Mouse (Mus musculus) forebrain, embryonic 15.5 days (tissue): Measurements from ENCODE around the gene Afap1. TPM values are rescaled to one million over a fixed set of nuclear protein-coding genes. Genes with fewer than 3 reads are reported as not detected.

Source experiments
- ATAC-seq: fragments of 200-750 bp; cut with Nextera tagmentation; replicated peaks from 2 replicates; pipeline ENCODE4 v1.8.0; 2017; ENCODE audit warnings: mild to moderate bottlenecking, moderate TSS enrichment, moderate library complexity
- H3K27ac ChIP-seq: fragments of 300-500 bp; sonication (generic); replicated peaks from 2 replicates; pipeline ENCODE4 v1.5.1; 2015; ENCODE audit warnings: mild to moderate bottlenecking, inconsistent platforms
- H3K27me3 ChIP-seq: fragments of 300-500 bp; sonication (generic); 2 replicates; pipeline ENCODE4 v1.6.1; 2015; ENCODE audit warnings: inconsistent platforms
- H3K36me3 ChIP-seq: fragments of 300-500 bp; sonication (generic); 2 replicates; pipeline ENCODE4 v1.6.1; 2015; ENCODE audit warnings: mild to moderate bottlenecking, inconsistent platforms
- H3K4me1 ChIP-seq: fragments of 300-500 bp; sonication (generic); 2 replicates; pipeline ENCODE4 v1.6.1; 2015; ENCODE audit warnings: inconsistent platforms
- H3K4me2 ChIP-seq: fragments of 300-500 bp; sonication (generic); replicated peaks from 2 replicates; pipeline ENCODE4 v1.6.1; 2015; ENCODE audit warnings: mild to moderate bottlenecking, inconsistent platforms
- H3K4me3 ChIP-seq: fragments of 300-500 bp; sonication (generic); 2 replicates; pipeline ENCODE4 v1.5.1; 2015; ENCODE audit warnings: mild to moderate bottlenecking, inconsistent platforms
- H3K9ac ChIP-seq: fragments of 300-500 bp; sonication (generic); replicated peaks from 2 replicates; pipeline ENCODE4 v1.6.1; 2015; ENCODE audit warnings: mild to moderate bottlenecking, inconsistent platforms
- H3K9me3 ChIP-seq: fragments of 300-500 bp; sonication (generic); 2 replicates; pipeline ENCODE4 v1.6.1; 2016; ENCODE audit warnings: inconsistent platforms
- WGBS: fragments of 180-500 bp; shearing (Covaris S2); methylation state at CpG from one replicate; pipeline ENCODE4 v1.1.7; 2015; ENCODE audit warnings: mixed read lengths; 5-methylcytosine and 5-hydroxymethylcytosine counted together
- polyA plus RNA-seq: library from polyadenylated mRNA; unstranded; fragments of >200 nt; fragmentation: Nextera tagmentation; extraction: Ambion mirVana; gene quantifications from 2 replicates; pipeline ENCODE4 v1.2.1, GENCODE M21; 2015

Gene Afap1
- polyA plus RNA-seq = 52.5 and 55.7 TPM in 2 replicates

DNA sequence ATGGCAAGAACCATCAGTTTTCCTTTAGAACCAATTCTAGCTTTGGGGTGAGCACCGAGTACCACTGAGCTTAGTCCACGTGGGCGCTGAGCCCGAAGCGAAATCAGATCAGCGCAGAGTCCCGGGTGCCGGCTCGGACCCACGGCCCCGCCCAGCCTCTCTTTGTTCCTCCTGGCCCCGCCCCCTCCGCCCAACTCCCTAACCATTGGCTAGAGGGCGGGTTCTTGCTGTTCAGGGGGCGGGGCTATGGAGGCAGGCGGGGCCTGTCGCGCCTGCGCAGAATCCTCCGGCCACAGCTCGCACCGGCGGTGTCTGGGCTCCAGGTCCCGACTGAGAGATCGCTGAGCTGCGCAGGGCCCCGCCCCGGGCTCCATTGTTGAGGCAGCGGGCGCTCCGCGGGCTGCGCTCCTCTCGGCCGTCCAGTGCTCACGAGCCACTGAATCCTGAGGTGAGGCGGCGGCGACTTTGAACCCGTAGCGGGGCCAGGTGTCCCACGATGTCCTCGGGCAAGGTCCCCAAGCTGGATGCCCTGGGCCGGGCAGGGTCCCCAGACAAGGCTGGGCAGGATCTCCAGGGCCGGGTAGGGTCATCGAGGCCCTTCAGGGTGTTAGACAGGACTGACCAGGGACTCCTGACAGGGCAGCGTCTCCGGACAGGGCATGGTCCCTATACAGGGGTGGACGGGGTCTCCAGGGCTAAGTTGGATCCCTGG lies at the start of gene Afap1:
Afap1 (plus strand) TSS at position 227 of the 712 bp plus-strand sequence.
- Histone ChIP-seq H3K4me1 (peaks cover 45% of the 10 kb centered on the region), H3K9me3 (no peaks in the 10 kb centered on the region), H3K27ac (peak within 1 kb of the TSS; percentile 78), H3K9ac (peak within 1 kb of the TSS; percentile 96), H3K4me2 (peak within 1 kb of the TSS; percentile 74), H3K27me3 (no peaks in the 10 kb centered on the region), H3K36me3 (no peaks in the 10 kb centered on the region), H3K4me3 (peak within 1 kb of the TSS; percentile 87)
- WGBS = under 1% methylated on average over 49 of the region's 49 CpGs
- ATAC-seq = peak; percentile 95

GRCm38 (mm10) chr5:35851485-35851884 lies 41.6 kb upstream of the Afap1 start:
- 37% methylated on average over 5 of the region's 5 CpGs for WGBS
- no peak for ATAC-seq
- Histone ChIP-seq H3K36me3 (no peaks in the 10 kb centered on the region), H3K4me2 (no peak overlapping the region), H3K9me3 (no peaks in the 10 kb centered on the region), H3K27ac (no peak overlapping the region), H3K4me1 (no peaks in the 10 kb centered on the region), H3K4me3 (no peak overlapping the region), H3K27me3 (no peaks in the 10 kb centered on the region), H3K9ac (no peak overlapping the region)

DNA sequence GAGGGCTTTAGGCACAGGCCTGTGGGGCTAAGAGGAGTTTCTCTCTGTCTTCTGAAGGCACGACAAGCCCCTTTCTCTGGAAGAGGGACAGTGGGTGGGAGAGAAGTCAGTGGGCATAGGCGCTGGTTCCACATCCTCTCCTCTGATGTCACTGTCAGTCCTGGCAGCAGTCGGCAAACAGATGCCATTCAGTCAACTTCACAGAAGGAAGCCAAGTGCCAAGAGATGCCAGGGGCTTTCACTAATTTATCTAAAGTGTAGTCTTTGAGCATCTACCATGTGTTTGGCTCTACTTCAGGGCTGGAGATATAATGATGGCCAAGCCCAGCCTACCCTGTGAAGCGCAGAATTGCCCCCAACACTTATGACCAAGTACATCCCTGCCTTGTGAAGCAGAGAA lies 39.7 kb upstream of the Afap1 start:
- H3K4me2 ChIP-seq = no peak overlapping the region
- H3K4me1 ChIP-seq = no peaks in the 10 kb centered on the region
- H3K27ac ChIP-seq = no peak overlapping the region
- H3K4me3 ChIP-seq = no peak overlapping the region
- 77% methylated on average over 4 of the region's 4 CpGs for WGBS
- no peak overlapping the region for H3K9ac ChIP-seq
- H3K36me3 ChIP-seq = no peaks in the 10 kb centered on the region
- H3K27me3 ChIP-seq = no peaks in the 10 kb centered on the region
- no peaks in the 10 kb centered on the region for H3K9me3 ChIP-seq
- no peak for ATAC-seq

- ATAC-seq = no peak
- H3K4me1 ChIP-seq = no peaks in the 10 kb centered on the region
- WGBS = 29% methylated on average over 3 of the region's 3 CpGs
- H3K27ac ChIP-seq = no peak overlapping the region
- H3K9me3 ChIP-seq = no peaks in the 10 kb centered on the region
- no peaks in the 10 kb centered on the region for H3K36me3 ChIP-seq
- H3K4me3 ChIP-seq = no peak overlapping the region
- H3K27me3 ChIP-seq = no peaks in the 10 kb centered on the region
- no peak overlapping the region for H3K9ac ChIP-seq
- no peak overlapping the region for H3K4me2 ChIP-seq
Measured at GRCm38 (mm10) chr5:35856245-35856644, 36.9 kb upstream of the Afap1 start.

DNA sequence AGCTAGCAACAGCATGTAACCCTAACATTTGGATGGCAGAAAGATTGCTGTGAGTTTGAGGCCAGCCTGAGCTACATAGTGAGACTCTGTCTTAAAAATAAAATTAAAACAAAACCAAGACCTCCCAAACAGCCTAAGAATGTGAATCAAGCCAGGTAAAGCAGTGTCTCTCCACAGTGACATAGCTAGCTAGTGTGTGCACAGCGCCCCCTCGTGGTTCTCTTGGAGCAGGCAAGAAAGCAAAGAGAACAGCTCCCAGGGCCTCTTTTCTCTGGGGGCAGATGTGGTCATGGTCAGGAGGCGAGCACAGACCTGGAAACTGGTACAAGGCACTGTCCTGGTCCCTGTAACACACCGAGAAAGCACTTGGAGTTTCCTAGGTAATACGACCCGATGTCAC lies 35.0 kb upstream of the Afap1 start:
- WGBS = 30% methylated on average over 6 of the region's 6 CpGs
- peak; percentile 35; the same call in 1 of the 2 replicates for ATAC-seq
- no peaks in the 10 kb centered on the region for H3K27me3 ChIP-seq
- no peak overlapping the region for H3K9ac ChIP-seq
- no peaks in the 10 kb centered on the region for H3K9me3 ChIP-seq
- H3K27ac ChIP-seq = no peak overlapping the region
- no peaks in the 10 kb centered on the region for H3K36me3 ChIP-seq
- H3K4me1 ChIP-seq = no peaks in the 10 kb centered on the region
- H3K4me3 ChIP-seq = no peak overlapping the region
- H3K4me2 ChIP-seq = no peak overlapping the region

- Histone ChIP-seq H3K9me3 (no peaks in the 10 kb centered on the region), H3K27ac (no peak overlapping the region), H3K4me2 (no peak overlapping the region), H3K27me3 (no peaks in the 10 kb centered on the region), H3K4me1 (no peaks in the 10 kb centered on the region), H3K36me3 (no peaks in the 10 kb centered on the region), H3K4me3 (no peak overlapping the region), H3K9ac (no peak overlapping the region)
- WGBS = 89% methylated on average over 2 of the region's 2 CpGs
- no peak for ATAC-seq
Measured at GRCm38 (mm10) chr5:35861456-35861855, 31.7 kb upstream of the Afap1 start.

GRCm38 (mm10) chr5:35869973-35870372 lies 23.1 kb upstream of the Afap1 start:
- no peak overlapping the region for H3K4me2 ChIP-seq
- H3K9me3 ChIP-seq = no peaks in the 10 kb centered on the region
- H3K36me3 ChIP-seq = no peaks in the 10 kb centered on the region
- no peaks in the 10 kb centered on the region for H3K27me3 ChIP-seq
- 60% methylated on average over 4 of the region's 4 CpGs for WGBS
- H3K9ac ChIP-seq = no peak overlapping the region
- ATAC-seq = no peak
- H3K27ac ChIP-seq = no peak overlapping the region
- no peak overlapping the region for H3K4me3 ChIP-seq
- no peaks in the 10 kb centered on the region for H3K4me1 ChIP-seq

DNA sequence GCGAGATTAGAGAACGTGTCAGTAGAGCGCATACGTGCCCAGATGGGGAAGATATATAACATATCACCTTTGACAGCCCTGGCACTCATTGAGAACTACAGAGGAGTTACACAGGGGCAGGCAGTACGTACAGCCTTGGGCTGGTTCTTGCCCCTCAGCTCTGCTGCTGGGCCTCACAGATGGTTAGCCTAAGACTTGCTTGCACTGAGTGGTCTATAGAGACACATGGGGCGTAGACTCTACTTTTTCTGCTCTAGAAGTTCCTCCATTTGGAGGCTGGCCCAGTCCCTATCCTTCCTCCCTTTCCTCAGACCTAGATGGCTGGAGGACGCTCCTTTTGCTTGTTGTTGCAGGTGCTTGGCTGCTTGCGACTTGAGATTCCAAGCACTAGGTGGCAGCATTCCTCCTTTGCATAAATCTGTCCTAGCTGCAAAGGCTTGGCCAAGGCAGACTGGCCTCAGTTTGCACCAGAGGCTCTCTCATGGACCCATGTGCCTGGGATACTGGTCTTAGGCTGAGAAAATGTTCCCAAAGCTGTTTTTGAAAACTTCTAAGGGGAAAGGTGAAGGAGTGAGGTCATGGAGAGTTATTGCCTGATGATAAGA lies 22.6 kb upstream of the Afap1 start:
- no peaks in the 10 kb centered on the region for H3K36me3 ChIP-seq
- peak; percentile 77 for ATAC-seq
- H3K27me3 ChIP-seq = no peaks in the 10 kb centered on the region
- H3K4me2 ChIP-seq = no peak overlapping the region
- no peak overlapping the region for H3K9ac ChIP-seq
- H3K27ac ChIP-seq = no peak overlapping the region
- no peak overlapping the region for H3K4me3 ChIP-seq
- no peaks in the 10 kb centered on the region for H3K4me1 ChIP-seq
- no peaks in the 10 kb centered on the region for H3K9me3 ChIP-seq
- WGBS = 57% methylated on average over 8 of the region's 8 CpGs

DNA sequence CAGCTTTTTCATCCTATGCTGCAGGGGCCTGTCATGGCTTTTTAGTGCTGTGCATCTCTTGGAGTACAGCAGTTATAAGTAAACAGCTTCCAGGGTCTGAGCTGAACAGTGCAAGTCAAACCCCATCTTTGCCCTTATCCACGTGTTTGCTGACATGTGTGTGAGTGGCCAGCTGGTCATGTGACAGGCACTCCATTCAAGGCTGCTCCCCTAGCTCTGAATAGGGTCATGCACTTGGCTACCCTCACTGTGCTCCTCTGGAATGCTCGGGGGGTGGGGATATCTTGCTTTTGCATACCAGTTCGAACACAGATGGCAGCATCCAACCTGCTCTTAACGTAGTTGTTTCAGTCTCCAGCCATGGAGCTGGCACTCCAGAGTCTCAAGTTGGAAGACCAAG lies 19.7 kb upstream of the Afap1 start:
- no peaks in the 10 kb centered on the region for H3K4me1 ChIP-seq
- WGBS = 26% methylated on average over 4 of the region's 4 CpGs
- no peak overlapping the region for H3K27ac ChIP-seq
- H3K36me3 ChIP-seq = no peaks in the 10 kb centered on the region
- no peaks in the 10 kb centered on the region for H3K9me3 ChIP-seq
- ATAC-seq = no peak
- H3K27me3 ChIP-seq = no peaks in the 10 kb centered on the region
- no peak overlapping the region for H3K9ac ChIP-seq
- H3K4me2 ChIP-seq = no peak overlapping the region
- no peak overlapping the region for H3K4me3 ChIP-seq

- 88% methylated on average over 5 of the region's 5 CpGs for WGBS
- H3K9me3 ChIP-seq = no peaks in the 10 kb centered on the region
- H3K36me3 ChIP-seq = no peaks in the 10 kb centered on the region
- H3K4me3 ChIP-seq = no peak overlapping the region
- no peak overlapping the region for H3K9ac ChIP-seq
- ATAC-seq = no peak
- no peak overlapping the region for H3K4me2 ChIP-seq
- no peaks in the 10 kb centered on the region for H3K27me3 ChIP-seq
- H3K4me1 ChIP-seq = peaks cover 16% of the 10 kb centered on the region
- H3K27ac ChIP-seq = no peak overlapping the region
Measured at GRCm38 (mm10) chr5:35876236-35876635, 16.9 kb upstream of the Afap1 start.

- Histone ChIP-seq H3K36me3 (no peaks in the 10 kb centered on the region), H3K27ac (peak overlapping the region; percentile 61), H3K9ac (no peak overlapping the region), H3K4me1 (peaks cover 18% of the 10 kb centered on the region), H3K9me3 (no peaks in the 10 kb centered on the region), H3K4me2 (no peak overlapping the region), H3K27me3 (no peaks in the 10 kb centered on the region), H3K4me3 (no peak overlapping the region)
- 62% methylated on average over 8 of the region's 8 CpGs for WGBS
- peak; percentile 93 for ATAC-seq
Measured at GRCm38 (mm10) chr5:35879199-35879598, 13.9 kb upstream of the Afap1 start.

DNA sequence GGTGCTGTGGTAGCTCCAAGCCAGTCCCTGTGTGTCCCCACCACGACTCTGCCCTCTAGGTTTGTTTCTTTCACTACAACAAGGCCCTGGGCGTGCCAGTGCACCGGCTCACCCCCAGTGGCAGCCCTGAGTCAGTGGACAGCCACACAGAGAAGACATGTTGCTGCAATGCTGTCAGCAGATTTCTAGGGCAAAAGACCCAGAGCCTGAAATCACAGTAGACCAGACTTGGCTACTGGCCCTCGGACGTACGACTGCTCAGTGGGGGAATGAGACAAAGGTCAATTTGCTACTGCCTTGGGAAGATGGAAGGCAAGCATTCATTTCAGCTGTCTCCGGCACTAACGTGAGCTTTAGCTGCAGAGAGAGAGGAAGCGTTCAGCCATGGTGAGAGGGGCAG lies 10.7 kb upstream of the Afap1 start:
- H3K36me3 ChIP-seq = no peaks in the 10 kb centered on the region
- no peak overlapping the region for H3K9ac ChIP-seq
- no peaks in the 10 kb centered on the region for H3K9me3 ChIP-seq
- no peak overlapping the region for H3K4me2 ChIP-seq
- H3K4me1 ChIP-seq = peaks cover 21% of the 10 kb centered on the region
- H3K27ac ChIP-seq = no peak overlapping the region
- no peak for ATAC-seq
- no peaks in the 10 kb centered on the region for H3K27me3 ChIP-seq
- WGBS = 69% methylated on average over 9 of the region's 9 CpGs
- no peak overlapping the region for H3K4me3 ChIP-seq

DNA sequence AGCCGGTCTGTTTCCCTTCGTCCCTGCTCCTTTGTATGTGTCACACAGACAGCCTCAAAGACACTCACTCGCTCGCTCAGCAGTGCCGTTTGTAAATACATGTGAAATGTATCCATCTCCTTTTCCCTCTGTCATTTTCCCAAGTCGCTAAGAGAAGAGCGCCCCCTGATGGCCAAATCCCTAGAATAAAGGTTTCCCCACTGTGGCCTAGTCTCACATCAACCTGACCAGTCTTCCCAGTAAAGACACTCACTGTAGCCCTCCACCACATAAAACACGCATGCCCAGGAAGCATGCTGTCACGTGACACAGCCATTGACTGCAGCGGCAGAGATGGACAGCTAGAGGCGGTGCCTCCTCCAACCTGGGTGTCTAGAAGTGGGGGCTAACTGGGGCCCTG lies 8.9 kb upstream of the Afap1 start:
- Histone ChIP-seq H3K9ac (no peak overlapping the region), H3K4me1 (peaks cover 15% of the 10 kb centered on the region), H3K9me3 (no peaks in the 10 kb centered on the region), H3K36me3 (no peaks in the 10 kb centered on the region), H3K27me3 (no peaks in the 10 kb centered on the region), H3K4me3 (no peak overlapping the region), H3K27ac (no peak overlapping the region), H3K4me2 (no peak overlapping the region)
- peak; percentile 55; the same call in 1 of the 2 replicates for ATAC-seq
- WGBS = 42% methylated on average over 11 of the region's 11 CpGs
